ENCODE assay signal across 8 mouse cellular contexts in the genomic region with DNA sequence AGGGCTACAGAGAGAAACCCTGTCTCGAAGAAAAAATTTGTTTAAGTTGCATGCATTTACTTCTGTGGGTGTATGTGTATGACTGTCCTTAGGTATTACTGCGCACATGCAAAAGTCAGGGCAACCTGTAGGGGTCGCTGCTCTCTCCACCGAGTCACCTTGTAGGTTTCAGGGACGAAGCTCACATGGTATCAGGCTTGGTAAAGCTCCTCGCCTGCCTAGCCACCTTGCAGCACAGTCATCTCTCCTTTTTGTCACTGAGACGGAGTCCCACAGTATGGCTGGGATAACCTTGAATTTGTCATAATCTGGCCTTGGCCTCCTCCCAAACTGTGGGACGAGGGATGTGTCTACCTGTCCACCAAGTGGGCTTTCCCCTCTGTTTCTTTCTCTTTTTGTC. TPM values are rescaled to one million over a fixed set of nuclear protein-coding genes. Genes with fewer than 3 reads are reported as not detected.
DNase-seq lines count a peak whose midpoint lies in the region; ATAC-seq and TF ChIP-seq lines count a peak whose summit lies in the region.

No protein-coding gene starts in this region.

- H3K27ac ChIP-seq in cortical plate, adult 2 months (ENCODE audit: insufficient read depth, low read length), result no peak overlapping the region
- no peak overlapping the region for H3K27ac ChIP-seq in heart, embryonic 12.5 days (ENCODE audit: poor library complexity, severe bottlenecking)

- no peak overlapping the region for H3K9ac ChIP-seq in heart, embryonic 12.5 days

- H3K4me1 ChIP-seq in lung, adult 2 months (ENCODE audit: control insufficient read depth, insufficient read depth, low read length), result no peaks in the 10 kb centered on the region
- no peaks in the 10 kb centered on the region for H3K4me1 ChIP-seq in cortical plate, adult 2 months (ENCODE audit: control insufficient read depth, insufficient read depth, low read length)
- H3K4me1 ChIP-seq in heart, embryonic 12.5 days (replicated peaks), result peaks cover 21% of the 10 kb centered on the region

- no peak overlapping the region for H3K4me3 ChIP-seq in lung, adult 2 months (replicated peaks; ENCODE audit: extremely low read depth, low read depth, low read length)
- no peak overlapping the region for H3K4me3 ChIP-seq in cortical plate, adult 2 months (ENCODE audit: insufficient read depth, low read length)
- no peak overlapping the region for H3K4me3 ChIP-seq in heart, embryonic 12.5 days

- DNase-seq in CD4-positive, CD25-positive, alpha-beta regulatory T cell, adult 2 months (ENCODE audit: low read depth, low spot score), result peak; percentile 39
- DNase-seq in lung, adult 2 months, result peak; percentile 12
- DNase-seq in lung, postnatal 25 days (ENCODE audit: low spot score), result no peak
- peak; percentile 27 for DNase-seq in retina, postnatal 1 day
- no peak for DNase-seq in cerebellum, adult 11-12 months

- no peak for TF ChIP-seq POLR2A in lung, adult 2 months (IDR thresholded peaks at IDR 0.05; ENCODE audit: borderline replicate concordance, extremely low read depth, low read depth, low read length)
- no peak for TF ChIP-seq POLR2A in cortical plate, adult 2 months (IDR thresholded peaks at IDR 0.05; ENCODE audit: extremely low read depth, insufficient read depth, low read length)

- no peak overlapping the region for H3K4me2 ChIP-seq in heart, embryonic 12.5 days

- ATAC-seq in CD4-positive, CD25-positive, alpha-beta regulatory T cell, adult 4 months, result no peak
- no peak for ATAC-seq in heart, embryonic 12.5 days (ENCODE audit: insufficient number of reproducible peaks, low FRiP score)

- no peaks in the 10 kb centered on the region; the same call in 1 of the 2 replicates for H3K9me3 ChIP-seq in heart, embryonic 12.5 days (replicated peaks)

- no peaks in the 10 kb centered on the region for H3K27me3 ChIP-seq in heart, embryonic 12.5 days (replicated peaks)

- WGBS in lung, adult 2 months, result 54% methylated on average over 8 of the region's 8 CpGs
- 56% methylated on average over 8 of the region's 8 CpGs for WGBS in heart, embryonic 12.5 days

- peak; percentile 65 for TF ChIP-seq CTCF in lung, adult 2 months (IDR thresholded peaks at IDR 0.05; ENCODE audit: insufficient read depth, low read length)
- TF ChIP-seq CTCF in cortical plate, adult 2 months (IDR thresholded peaks at IDR 0.05; ENCODE audit: extremely low read depth, insufficient read depth, low read length), result peak; percentile 34

- H3K36me3 ChIP-seq in heart, embryonic 12.5 days, result no peaks in the 10 kb centered on the region

RNA-seq across cellular contexts. Expression of a gene that starts 27.0 kb away (rescaled TPM):
- 1 to 10 TPM; 2.8 to 3.7 TPM for polyA plus RNA-seq in CD4-positive, CD25-positive, alpha-beta regulatory T cell, adult 4 months (2017; shearing (Covaris generic))
- polyA plus RNA-seq in lung, adult 2 months (2012; rRNA removed), result 60.1 and 87.1 TPM in 2 replicates
- polyA plus RNA-seq in cortical plate, adult 2 months (2012; rRNA removed), result 29.6 and 31.7 TPM in 2 replicates
- polyA plus RNA-seq in heart, embryonic 12.5 days (2016; fragmentation: Nextera tagmentation; extraction: Ambion mirVana), result 31.7 and 34.7 TPM in 2 replicates

RNA-seq across cellular contexts. Expression of a gene that starts 50.8 kb away (rescaled TPM):
- 1 to 10 TPM; 3.9 to 8.6 TPM for polyA plus RNA-seq in CD4-positive, CD25-positive, alpha-beta regulatory T cell, adult 4 months (2017; shearing (Covaris generic))
- polyA plus RNA-seq in lung, adult 2 months (2012; rRNA removed), result 21.3 and 22.5 TPM in 2 replicates
- 22.4 and 22.7 TPM in 2 replicates for polyA plus RNA-seq in cortical plate, adult 2 months (2012; rRNA removed)
- polyA plus RNA-seq in heart, embryonic 12.5 days (2016; fragmentation: Nextera tagmentation; extraction: Ambion mirVana), result 11.5 and 12.9 TPM in 2 replicates

Comparison
In these comparisons a context has a peak if more than half of its experiments do, and no peak if none do; other contexts are left out.
1. DNase-seq: peak in CD4-positive, CD25-positive, alpha-beta regulatory T cell, adult 2 months (single experiment), lung, adult 2 months (single experiment) and retina, postnatal 1 day (single experiment); none in lung, postnatal 25 days (single experiment) and cerebellum, adult 11-12 months (single experiment).